Mouse (Mus musculus) MEL (cell line): Measurements from ENCODE around the gene Atxn1l.

Experiments used
- CTCF ChIP-seq, 3 experiments: IDR thresholded peaks in 2 of 3; conservative IDR thresholded peaks in 1 of 3; 2 replicates each; pipeline ENCODE4 v1.5.1; 2011 to 2012; ENCODE audit warnings: low read length in 3 of 3, low read depth in 2 of 3, mild to moderate bottlenecking in 2 of 3, improper control_type of control experiment in 1 of 3, inconsistent platforms in 1 of 3, mixed read lengths in 1 of 3, moderate library complexity in 1 of 3; ENCODE audit not compliant: control insufficient read depth in 1 of 3, insufficient read depth in 1 of 3, poor library complexity in 1 of 3, severe bottlenecking in 1 of 3
- E2F4 ChIP-seq: IDR thresholded peaks from 2 replicates; pipeline ENCODE4 v1.6.1; 2011; ENCODE audit warnings: low read depth, low read length, improper control_type of control experiment, borderline replicate concordance
- EP300 ChIP-seq, 2 experiments: IDR thresholded peaks; 2 replicates each; pipeline ENCODE4 v1.6.1; 2011; ENCODE audit warnings: improper control_type of control experiment in 2 of 2, low read length in 2 of 2, low read depth in 1 of 2, mild to moderate bottlenecking in 1 of 2
- KAT2A ChIP-seq: conservative IDR thresholded peaks from 2 replicates; pipeline ENCODE4 v1.6.1; 2012; ENCODE audit warnings: low read depth, low read length, improper control_type of control experiment, inconsistent platforms
- MXI1 ChIP-seq: IDR thresholded peaks from 2 replicates; pipeline ENCODE4 v1.6.1; 2011; ENCODE audit warnings: mild to moderate bottlenecking, low read depth, low read length, improper control_type of control experiment
- MYB ChIP-seq: IDR thresholded peaks from 2 replicates; pipeline ENCODE4 v1.6.1; 2011; ENCODE audit warnings: mild to moderate bottlenecking, low read depth, low read length, improper control_type of control experiment
- POLR2A ChIP-seq, 2 experiments: IDR thresholded peaks; 2 replicates each; pipeline ENCODE4 v1.6.1; 2011 to 2012; ENCODE audit warnings: low read length in 2 of 2, mild to moderate bottlenecking in 2 of 2, control low read depth in 1 of 2, improper control_type of control experiment in 1 of 2, low read depth in 1 of 2, moderate library complexity in 1 of 2; ENCODE audit not compliant: control insufficient read depth in 1 of 2, insufficient read depth in 1 of 2, poor library complexity in 1 of 2
- POLR2AphosphoS2 ChIP-seq: IDR thresholded peaks from 2 replicates; pipeline ENCODE4 v1.6.1; 2011; ENCODE audit warnings: low read length, improper control_type of control experiment
- TAL1 ChIP-seq: IDR thresholded peaks from 2 replicates; pipeline ENCODE4 v1.6.1; 2012; ENCODE audit warnings: mild to moderate bottlenecking, inconsistent platforms, low read length, moderate library complexity, mixed read lengths
- USF1 ChIP-seq: IDR thresholded peaks from 2 replicates; pipeline ENCODE4 v1.6.1; 2014; ENCODE audit warnings: low read depth, mild to moderate bottlenecking, inconsistent platforms, low read length, improper control_type of control experiment, moderate library complexity
- ZKSCAN1 ChIP-seq: IDR thresholded peaks from 2 replicates; pipeline ENCODE4 v1.6.1; 2012; ENCODE audit warnings: low read depth, mild to moderate bottlenecking, inconsistent platforms, low read length, improper control_type of control experiment, moderate library complexity

- TF ChIP-seq ZKSCAN1 (no peak), EP300 (IDR thresholded peaks at IDR 0.05; ENCODE audit: low read depth in 1 of 2, low read length in 2 of 2) (no peak), KAT2A (no peak), CTCF (IDR thresholded peaks at IDR 0.05 in 2 of 3, conservative IDR thresholded peaks at IDR 0.05 in 1 of 3; ENCODE audit: control insufficient read depth in 1 of 3, insufficient read depth in 1 of 3, low read depth in 2 of 3, low read length in 3 of 3, poor library complexity in 1 of 3, severe bottlenecking in 1 of 3) (peak in 2 of 3 experiments; percentile 51 to 59; a peak in 5 of 6 replicates), MXI1 (no peak), E2F4 (no peak), TAL1 (no peak), POLR2A (IDR thresholded peaks at IDR 0.05; ENCODE audit: control insufficient read depth in 1 of 2, insufficient read depth in 1 of 2, low read depth in 1 of 2, low read length in 2 of 2, poor library complexity in 1 of 2) (peak in 1 of 2 experiments; percentile 45; a peak in 1 of 4 replicates), USF1 (no peak), POLR2AphosphoS2 (no peak), MYB (no peak)
Measured at GRCm38 (mm10) chr8:109737237-109738048, at the start of gene Atxn1l.
